ENCODE assay signal across 27 mouse cellular contexts in genomic region chr5:20973069-20973468, GRCm38 (mm10). TPM values are rescaled to one million over a fixed set of nuclear protein-coding genes. Genes with fewer than 3 reads are reported as not detected.
DNase-seq lines count a peak whose midpoint lies in the region; ATAC-seq lines count a peak whose summit lies in the region.
"Had no signal": no experiment of that assay in that cellular context is flagged by ENCODE, and none has a peak within 500 bp of the region (broad histone marks: within the 10 kb centered on the region; RNA-seq: fewer than 3 reads in every experiment).

No protein-coding gene starts in this region.

- H3K27ac ChIP-seq in liver, embryonic 12.5 days = no peak overlapping the region
- H3K27ac ChIP-seq: embryonic facial prominence, embryonic 15.5 days; hindbrain, embryonic 10.5 days; intestine, embryonic 15.5 days; layer of hippocampus, adult 2 months; liver, embryonic 14.5 days; macrophage; midbrain, embryonic 12.5 days had no signal

- H3K4me1 ChIP-seq in liver, embryonic 12.5 days = peaks cover 21% of the 10 kb centered on the region
- H3K4me1 ChIP-seq: embryonic facial prominence, embryonic 15.5 days; intestine, embryonic 15.5 days; midbrain, embryonic 12.5 days had no signal

- no peaks in the 10 kb centered on the region for H3K36me3 ChIP-seq in liver, embryonic 12.5 days
- H3K36me3 ChIP-seq: embryonic facial prominence, embryonic 15.5 days; hindbrain, embryonic 10.5 days; intestine, embryonic 15.5 days; limb, embryonic 12.5 days; midbrain, embryonic 12.5 days had no signal

- WGBS in liver, embryonic 12.5 days (ENCODE audit: insufficient replicate concordance) = 12% methylated on average over 5 of the region's 5 CpGs

- H3K27me3 ChIP-seq in liver, embryonic 12.5 days (replicated peaks) = no peaks in the 10 kb centered on the region
- H3K27me3 ChIP-seq: embryonic facial prominence, embryonic 15.5 days; intestine, embryonic 15.5 days; limb, embryonic 12.5 days; midbrain, embryonic 12.5 days had no signal

- H3K9ac ChIP-seq in liver, embryonic 12.5 days = no peak overlapping the region
- H3K9ac ChIP-seq: embryonic facial prominence, embryonic 15.5 days; intestine, embryonic 15.5 days; limb, embryonic 12.5 days; liver, embryonic 14.5 days; midbrain, embryonic 12.5 days had no signal

- no peak overlapping the region for H3K4me2 ChIP-seq in liver, embryonic 12.5 days
- H3K4me2 ChIP-seq: embryonic facial prominence, embryonic 15.5 days; intestine, embryonic 15.5 days; limb, embryonic 12.5 days; midbrain, embryonic 12.5 days had no signal

- DNase-seq in liver (peak; percentile 17), MEL-GATA-1-ER (ENCODE audit: extremely low read depth, low read depth) (peak; percentile 50)
- no peak for DNase-seq in natural killer cell, adult 2 months (ENCODE audit: low spot score in 2 of 2)
- no peak for DNase-seq in thymus, postnatal 10 days (ENCODE audit: low spot score in 2 of 2)
- DNase-seq in lung, adult 18-20 months = no peak
- DNase-seq: adrenal gland, adult 8-10 months; cerebellum, adult 18-20 months; gastrocnemius, postnatal 14 days; kidney, adult 9 months; kidney, postnatal 14 days; layer of hippocampus, postnatal 36 days; right cerebral cortex, postnatal 25 days; thymus, postnatal 25 days had no signal

- no peak overlapping the region for H3K4me3 ChIP-seq in liver, embryonic 12.5 days
- H3K4me3 ChIP-seq: embryonic facial prominence, embryonic 15.5 days; hindbrain, embryonic 10.5 days; intestine, embryonic 15.5 days; layer of hippocampus, adult 2 months; limb, embryonic 12.5 days; midbrain, embryonic 12.5 days had no signal

- no peaks in the 10 kb centered on the region for H3K9me3 ChIP-seq in liver, embryonic 12.5 days (replicated peaks)
- H3K9me3 ChIP-seq: embryonic facial prominence, embryonic 15.5 days; hindbrain, embryonic 10.5 days; intestine, embryonic 15.5 days; limb, embryonic 12.5 days; midbrain, embryonic 12.5 days had no signal

- no peak for ATAC-seq in liver, embryonic 12.5 days
- peak; percentile 91 to 93 for ATAC-seq in hematopoietic stem cell, adult 5-6 weeks (replicated peaks in 1 of 2; ENCODE audit: insufficient read depth in 1 of 2, low FRiP score in 2 of 2, low TSS enrichment in 1 of 2, low read depth in 1 of 2, poor library complexity in 2 of 2, severe bottlenecking in 2 of 2)
- peak; percentile 57 for ATAC-seq in neutrophil, adult 5-6 weeks (ENCODE audit: extremely low read depth, insufficient number of reproducible peaks, low FRiP score, poor library complexity, severe bottlenecking)
- ATAC-seq: forebrain, embryonic 16.5 days; hindbrain, embryonic 16.5 days; intestine, embryonic 15.5 days; lung, postnatal 0 days had no signal

RNA-seq across cellular contexts. Expression of gene Rsbn1l, which starts 16.9 kb away (rescaled TPM):
- polyA plus RNA-seq in liver, embryonic 12.5 days (2016; fragmentation: Nextera tagmentation; extraction: Ambion mirVana) = 6.4 and 6.6 TPM in 2 replicates
- total RNA-seq in hematopoietic stem cell, adult 5-6 weeks (2017) = 81.1 and 82.5 TPM in 2 replicates
- total RNA-seq in neutrophil, adult 5-6 weeks (2017) = 50.3 and 62.8 TPM in 2 replicates

Comparison
In these comparisons a context has a peak if more than half of its experiments do, and no peak if none do; other contexts are left out.
1. DNase-seq: peak in liver (single experiment) and MEL-GATA-1-ER (single experiment); none in natural killer cell, adult 2 months (0 of 2), thymus, postnatal 10 days (0 of 2) and lung, adult 18-20 months (0 of 2).